ENCODE assay signal across 20 mouse cellular contexts in genomic region chr4:97156841-97157345, GRCm38 (mm10). TPM values are rescaled to one million over a fixed set of nuclear protein-coding genes. Genes with fewer than 3 reads are reported as not detected.
DNase-seq lines count a peak whose midpoint lies in the region; ATAC-seq and TF ChIP-seq lines count a peak whose summit lies in the region.
"Had no signal": no experiment of that assay in that cellular context is flagged by ENCODE, and none has a peak within 500 bp of the region (broad histone marks: within the 10 kb centered on the region; RNA-seq: fewer than 3 reads in every experiment).

No protein-coding gene starts in this region.

- ATAC-seq in forebrain, embryonic 13.5 days = no peak
- no peak for ATAC-seq in embryonic facial prominence, embryonic 12.5 days (ENCODE audit: insufficient number of reproducible peaks, insufficient read depth, low FRiP score, low TSS enrichment)
- ATAC-seq in hindbrain, embryonic 14.5 days (ENCODE audit: low FRiP score) = no peak
- no peak for ATAC-seq in stomach, postnatal 0 days (ENCODE audit: low FRiP score, low TSS enrichment)

- H3K36me3 ChIP-seq in forebrain, embryonic 10.5 days (replicated peaks) = no peaks in the 10 kb centered on the region
- H3K36me3 ChIP-seq in forebrain, embryonic 13.5 days (ENCODE audit: poor library complexity, severe bottlenecking) = no peaks in the 10 kb centered on the region
- no peaks in the 10 kb centered on the region for H3K36me3 ChIP-seq in embryonic facial prominence, embryonic 12.5 days
- H3K36me3 ChIP-seq in hindbrain, embryonic 14.5 days (replicated peaks; ENCODE audit: control insufficient read depth, insufficient read depth) = no peaks in the 10 kb centered on the region
- no peaks in the 10 kb centered on the region for H3K36me3 ChIP-seq in stomach, postnatal 0 days (ENCODE audit: control insufficient read depth, insufficient read depth, low read length)
- H3K36me3 ChIP-seq: lung, embryonic 15.5 days had no signal

- WGBS in forebrain, embryonic 10.5 days = 58% methylated on average over 10 of the region's 10 CpGs
- 63% methylated on average over 10 of the region's 10 CpGs for WGBS in forebrain, embryonic 13.5 days
- WGBS in embryonic facial prominence, embryonic 12.5 days = 20% methylated on average over 10 of the region's 10 CpGs
- WGBS in hindbrain, embryonic 14.5 days = 44% methylated on average over 10 of the region's 10 CpGs
- WGBS in stomach, postnatal 0 days = 69% methylated on average over 10 of the region's 10 CpGs

- TF ChIP-seq CTCF in stomach, postnatal 0 days (IDR thresholded peaks at IDR 0.05; ENCODE audit: low read depth) = no peak

- H3K9ac ChIP-seq in forebrain, embryonic 13.5 days = no peak overlapping the region
- H3K9ac ChIP-seq in embryonic facial prominence, embryonic 12.5 days = no peak overlapping the region
- no peak overlapping the region for H3K9ac ChIP-seq in hindbrain, embryonic 14.5 days
- no peak overlapping the region for H3K9ac ChIP-seq in stomach, postnatal 0 days (ENCODE audit: low read length)
- H3K9ac ChIP-seq: lung, embryonic 15.5 days had no signal

- H3K4me1 ChIP-seq in forebrain, embryonic 10.5 days = peaks cover 18% of the 10 kb centered on the region
- peaks cover 20% of the 10 kb centered on the region for H3K4me1 ChIP-seq in forebrain, embryonic 13.5 days
- peaks cover 9% of the 10 kb centered on the region for H3K4me1 ChIP-seq in embryonic facial prominence, embryonic 12.5 days
- no peaks in the 10 kb centered on the region for H3K4me1 ChIP-seq in hindbrain, embryonic 14.5 days (replicated peaks; ENCODE audit: control insufficient read depth, insufficient read depth, low read length)
- H3K4me1 ChIP-seq in stomach, postnatal 0 days (replicated peaks; ENCODE audit: control insufficient read depth, insufficient read depth) = no peaks in the 10 kb centered on the region
- H3K4me1 ChIP-seq: lung, embryonic 15.5 days had no signal

- DNase-seq in forebrain, embryonic 10.5 days (ENCODE audit: extremely low spot score, low spot score) = no peak
- peak; percentile 1 for DNase-seq in R1 (ENCODE audit: low read depth, low spot score)
- DNase-seq in hindbrain, embryonic 14.5 days (ENCODE audit: low spot score) = no peak
- no peak for DNase-seq in heart, postnatal 36 days
- DNase-seq in stomach, postnatal 0 days (ENCODE audit: low spot score) = no peak
- DNase-seq in lung, postnatal 10 days = no peak
- DNase-seq: cerebellum, postnatal 14 days; heart, postnatal 14 days; kidney, adult 11 months; kidney, postnatal 25 days; spleen, adult 18-20 months had no signal

- TF ChIP-seq EP300 in stomach, postnatal 0 days (optimal IDR thresholded peaks at IDR 0.05) = no peak

- peak overlapping the region; percentile 56; the same call in 1 of the 2 replicates for H3K27ac ChIP-seq in forebrain, embryonic 10.5 days
- H3K27ac ChIP-seq in forebrain, embryonic 13.5 days = no peak overlapping the region
- no peak overlapping the region; the same call in 1 of the 2 replicates for H3K27ac ChIP-seq in embryonic facial prominence, embryonic 12.5 days
- H3K27ac ChIP-seq in hindbrain, embryonic 14.5 days = peak overlapping the region; percentile 1; the same call in 1 of the 2 replicates
- no peak overlapping the region for H3K27ac ChIP-seq in stomach, postnatal 0 days (replicated peaks)
- H3K27ac ChIP-seq: lung, embryonic 15.5 days had no signal

- H3K9me3 ChIP-seq in forebrain, embryonic 10.5 days = no peaks in the 10 kb centered on the region
- no peaks in the 10 kb centered on the region for H3K9me3 ChIP-seq in forebrain, embryonic 13.5 days (replicated peaks)
- H3K9me3 ChIP-seq in embryonic facial prominence, embryonic 12.5 days = no peaks in the 10 kb centered on the region
- H3K9me3 ChIP-seq in hindbrain, embryonic 14.5 days (ENCODE audit: control insufficient read depth, low read length) = no peaks in the 10 kb centered on the region
- H3K9me3 ChIP-seq in stomach, postnatal 0 days (ENCODE audit: control insufficient read depth, low read length) = no peaks in the 10 kb centered on the region
- H3K9me3 ChIP-seq: lung, embryonic 15.5 days had no signal

- no peaks in the 10 kb centered on the region for H3K27me3 ChIP-seq in forebrain, embryonic 10.5 days (ENCODE audit: poor library complexity, severe bottlenecking)
- H3K27me3 ChIP-seq in forebrain, embryonic 13.5 days = no peaks in the 10 kb centered on the region
- no peaks in the 10 kb centered on the region for H3K27me3 ChIP-seq in embryonic facial prominence, embryonic 12.5 days
- H3K27me3 ChIP-seq in hindbrain, embryonic 14.5 days (ENCODE audit: control insufficient read depth, insufficient read depth, low read length) = no peaks in the 10 kb centered on the region
- H3K27me3 ChIP-seq in stomach, postnatal 0 days (ENCODE audit: control insufficient read depth, insufficient read depth, low read length) = no peaks in the 10 kb centered on the region
- H3K27me3 ChIP-seq: lung, embryonic 15.5 days had no signal

- H3K4me2 ChIP-seq in forebrain, embryonic 13.5 days = no peak overlapping the region
- H3K4me2 ChIP-seq in embryonic facial prominence, embryonic 12.5 days (replicated peaks) = peak overlapping the region; percentile 5; the same call in 1 of the 2 replicates
- H3K4me2 ChIP-seq in hindbrain, embryonic 14.5 days (replicated peaks) = peak overlapping the region; percentile 1; the same call in 1 of the 2 replicates
- no peak overlapping the region for H3K4me2 ChIP-seq in stomach, postnatal 0 days (replicated peaks; ENCODE audit: low read depth)
- H3K4me2 ChIP-seq: lung, embryonic 15.5 days had no signal

- H3K4me3 ChIP-seq in forebrain, embryonic 10.5 days = no peak overlapping the region
- no peak overlapping the region for H3K4me3 ChIP-seq in forebrain, embryonic 13.5 days
- no peak overlapping the region for H3K4me3 ChIP-seq in embryonic facial prominence, embryonic 12.5 days
- H3K4me3 ChIP-seq in hindbrain, embryonic 14.5 days (replicated peaks; ENCODE audit: low read length) = no peak overlapping the region
- no peak overlapping the region for H3K4me3 ChIP-seq in stomach, postnatal 0 days (ENCODE audit: low read depth, low read length)
- H3K4me3 ChIP-seq: lung, embryonic 15.5 days had no signal

- intact Hi-C loops in heart, postnatal 36 days (cut with DNase I) = no loop called here

RNA-seq across cellular contexts. Expression of gene Gm10192, which starts 26.1 kb away (rescaled TPM):
- not detected in 2 replicates for polyA plus RNA-seq in forebrain, embryonic 10.5 days (2016; fragmentation: Nextera tagmentation; extraction: Ambion mirVana)
- not detected in 2 replicates for polyA plus RNA-seq in forebrain, embryonic 13.5 days (2015; fragmentation: Nextera tagmentation; extraction: Ambion mirVana)
- not detected in 2 replicates for polyA plus RNA-seq in embryonic facial prominence, embryonic 12.5 days (2016; fragmentation: Nextera tagmentation; extraction: Ambion mirVana)
- polyA plus RNA-seq in hindbrain, embryonic 14.5 days (2014; fragmentation: Nextera tagmentation; extraction: Ambion mirVana) = not detected in 2 replicates
- total RNA-seq in heart, postnatal 36 days (2021) = not detected
- not detected in 2 replicates for polyA plus RNA-seq in stomach, postnatal 0 days (2015; fragmentation: Nextera tagmentation; extraction: Ambion mirVana)
- total RNA-seq: gastrocnemius, adult 18-20 months; heart, adult 8-10 months; heart, postnatal 14 days; liver, adult 2 months; megakaryocyte-erythroid progenitor cell, adult 5-6 weeks had no signal
- polyA plus RNA-seq: liver, adult 2 months; lung, embryonic 15.5 days; neural tube, embryonic 11.5 days; urinary bladder, adult 2 months had no signal

Comparison
In these comparisons a context has a peak if more than half of its experiments do, and no peak if none do; other contexts are left out.
1. H3K27ac ChIP-seq: peak in forebrain, embryonic 10.5 days (single experiment) and hindbrain, embryonic 14.5 days (single experiment); none in forebrain, embryonic 13.5 days (single experiment), embryonic facial prominence, embryonic 12.5 days (single experiment) and stomach, postnatal 0 days (single experiment).
2. H3K4me2 ChIP-seq: peak in embryonic facial prominence, embryonic 12.5 days (single experiment) and hindbrain, embryonic 14.5 days (single experiment); none in forebrain, embryonic 13.5 days (single experiment) and stomach, postnatal 0 days (single experiment).